Mouse (Mus musculus) kidney, postnatal 10 days (tissue): ENCODE measurements around the gene Ppp1r12c.

Experiments
- DNase-seq: peaks from one replicate; pipeline ENCODE4 v3.0.0; 2021; ENCODE audit warnings: mixed read lengths

The Ppp1r12c gene

DNA sequence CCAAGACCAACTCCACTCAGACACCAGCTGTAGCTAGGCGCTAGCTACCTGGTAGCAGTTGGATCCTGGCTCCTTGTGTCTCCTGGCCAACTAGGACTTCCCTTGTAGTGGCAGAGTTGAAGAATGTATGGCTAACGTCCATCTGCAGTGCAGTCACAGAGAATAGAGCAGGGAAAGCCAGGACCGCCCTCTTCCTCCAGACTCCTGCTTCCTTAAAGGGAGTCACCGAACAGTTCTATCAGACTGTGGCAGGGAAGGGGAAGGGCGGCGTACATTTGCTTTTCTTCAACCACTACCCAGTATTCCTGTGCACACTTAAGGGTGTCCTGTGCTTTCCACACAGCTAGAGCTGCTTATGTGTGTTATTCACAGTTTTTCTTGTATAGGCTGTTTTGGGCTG lies 10.2 kb downstream of the Ppp1r12c start:
- peak; percentile 47 for DNase-seq

DNA sequence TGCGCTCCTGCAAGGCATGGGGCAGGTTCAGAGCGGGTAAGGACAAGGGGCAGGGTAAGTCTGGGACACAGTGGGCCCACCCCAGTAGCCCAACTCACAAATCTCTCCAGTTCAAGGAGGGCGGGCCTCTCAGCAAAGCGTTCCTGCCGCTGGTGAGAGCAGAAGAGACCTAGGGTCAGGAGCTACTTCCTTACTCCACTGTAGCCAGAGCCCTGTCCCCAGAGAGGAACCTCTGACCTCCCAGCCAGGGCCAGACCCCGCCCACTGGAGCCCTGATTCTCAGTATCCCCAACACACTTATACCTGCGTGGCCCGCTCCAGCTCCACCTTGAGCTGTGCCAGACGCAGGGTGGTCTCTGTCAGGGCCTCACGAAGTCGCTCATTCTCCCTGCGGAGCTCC lies 19.2 kb downstream of the Ppp1r12c start:
- no peak for DNase-seq

DNA sequence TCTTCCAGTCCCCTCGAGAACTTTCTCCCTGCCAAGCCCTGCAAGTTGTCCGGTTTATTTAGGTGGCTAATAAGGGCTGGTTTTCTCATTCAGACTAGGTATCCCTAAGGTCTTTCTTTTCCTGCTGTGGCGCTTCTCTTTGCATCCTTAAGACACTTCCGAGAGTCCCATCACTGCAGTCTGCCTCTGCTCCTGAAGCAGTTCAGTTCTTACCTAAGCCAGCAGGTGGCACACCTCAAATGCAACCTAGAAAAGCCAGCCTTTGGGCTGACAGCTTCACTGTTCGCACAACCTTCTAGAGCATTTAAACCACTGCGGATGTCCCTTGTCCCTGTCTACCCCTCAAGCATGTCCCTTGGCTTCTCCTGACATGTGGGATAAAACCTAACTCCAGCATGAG lies 21.8 kb downstream of the Ppp1r12c start:
- peak; percentile 64 for DNase-seq

DNA sequence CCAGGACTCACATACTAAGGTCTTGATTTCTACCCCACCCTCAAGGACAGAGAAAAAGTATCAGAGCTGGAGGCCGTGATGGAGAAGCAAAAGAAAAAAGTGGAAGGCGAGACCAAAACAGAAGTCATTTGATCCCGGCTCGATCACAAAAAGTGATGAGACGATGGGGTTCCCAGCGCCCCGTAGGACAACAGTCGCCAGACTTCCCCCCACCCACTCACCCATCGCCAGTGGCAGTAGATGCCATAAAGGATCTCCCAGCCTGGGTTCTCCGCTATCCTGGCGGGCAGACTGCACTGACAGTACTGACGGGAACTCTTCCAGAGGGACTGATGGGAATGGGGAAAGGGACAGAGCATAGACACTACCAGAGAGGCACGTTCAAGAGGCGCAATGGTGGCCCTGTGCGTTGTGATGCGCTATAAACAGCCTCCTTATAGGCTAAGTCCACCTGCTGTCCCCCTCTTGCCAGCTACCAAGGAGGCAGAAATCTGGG lies 22.6 kb downstream of the Ppp1r12c start:
- DNase-seq: no peak

DNA sequence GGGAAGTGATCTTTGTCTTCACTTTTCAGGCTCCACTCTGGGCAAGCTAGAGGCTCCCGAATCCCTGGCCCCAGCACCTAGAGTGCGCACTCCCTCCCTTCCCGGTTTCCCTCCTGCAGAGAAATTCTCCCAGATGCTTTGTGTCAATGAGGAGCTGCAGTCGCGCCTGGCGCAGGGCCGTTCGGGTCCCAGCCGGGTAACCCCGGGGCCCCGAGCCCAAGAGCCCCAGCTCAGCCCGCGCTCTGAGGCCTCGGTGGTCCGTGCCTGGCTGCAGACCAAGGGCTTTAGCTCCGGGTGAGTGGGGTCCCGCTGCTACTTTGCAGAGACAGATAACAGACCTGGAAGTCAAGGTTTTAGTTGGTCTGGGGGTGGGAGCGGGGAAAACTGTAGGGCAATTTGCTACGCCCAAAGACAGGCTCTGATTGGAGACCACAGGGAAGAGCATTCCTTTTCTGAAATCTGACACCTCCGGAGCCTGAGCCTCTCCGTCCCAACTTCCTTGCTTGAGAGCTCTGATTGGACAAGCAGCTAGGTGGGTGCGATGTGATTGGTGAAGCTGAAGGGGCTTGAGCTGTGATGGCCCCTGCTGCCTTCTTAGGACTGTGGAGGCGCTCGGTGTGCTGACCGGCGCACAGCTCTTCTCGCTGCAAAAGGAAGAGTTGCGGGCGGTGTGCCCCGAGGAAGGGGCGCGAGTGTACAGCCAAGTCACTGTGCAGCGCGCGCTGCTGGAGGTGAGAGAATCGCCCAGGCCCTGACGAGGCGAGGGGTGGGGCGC lies 23.3 kb downstream of the Ppp1r12c start:
- peak; percentile 87 for DNase-seq

DNA sequence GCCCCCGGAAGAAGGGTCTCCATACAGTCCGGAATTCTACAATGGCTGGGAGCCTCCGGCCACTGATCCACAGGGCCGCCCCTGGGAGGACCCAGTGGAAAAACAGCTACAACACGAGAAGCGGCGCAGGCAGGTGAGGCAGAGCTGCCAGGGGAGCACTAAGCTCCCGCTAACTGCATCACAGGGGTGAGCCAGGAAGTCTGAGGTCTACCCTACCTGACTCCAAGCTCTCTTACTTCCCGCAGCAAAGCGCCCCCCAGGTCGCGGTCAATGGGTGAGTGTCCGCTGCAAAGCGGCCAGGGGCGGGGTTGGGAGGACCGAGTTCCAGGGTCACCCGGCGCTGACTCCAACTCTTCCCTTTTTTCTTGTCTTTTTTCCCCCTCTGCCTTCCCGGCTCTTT lies 27.5 kb downstream of the Ppp1r12c start:
- DNase-seq: no peak

DNA sequence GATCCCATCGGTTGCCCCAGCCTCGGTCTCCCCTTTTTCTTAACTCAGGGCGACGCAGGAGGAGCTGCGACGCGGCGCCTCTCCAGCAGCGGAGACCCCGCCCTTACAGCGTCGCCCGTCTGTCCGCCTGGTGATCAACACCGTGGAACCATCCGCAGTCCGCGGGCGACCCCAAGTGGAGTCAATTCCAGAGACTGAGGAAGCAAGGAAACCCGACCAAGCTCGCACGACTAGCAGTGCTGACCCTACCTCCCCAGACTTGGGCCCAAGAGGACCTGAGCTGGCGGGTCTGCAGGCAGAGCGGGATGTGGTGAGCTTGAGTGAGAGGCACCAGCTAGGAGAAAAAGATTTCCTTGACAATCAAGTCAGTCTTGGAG lies 30.3 kb downstream of the Ppp1r12c start:
- peak; percentile 94 for DNase-seq

DNA sequence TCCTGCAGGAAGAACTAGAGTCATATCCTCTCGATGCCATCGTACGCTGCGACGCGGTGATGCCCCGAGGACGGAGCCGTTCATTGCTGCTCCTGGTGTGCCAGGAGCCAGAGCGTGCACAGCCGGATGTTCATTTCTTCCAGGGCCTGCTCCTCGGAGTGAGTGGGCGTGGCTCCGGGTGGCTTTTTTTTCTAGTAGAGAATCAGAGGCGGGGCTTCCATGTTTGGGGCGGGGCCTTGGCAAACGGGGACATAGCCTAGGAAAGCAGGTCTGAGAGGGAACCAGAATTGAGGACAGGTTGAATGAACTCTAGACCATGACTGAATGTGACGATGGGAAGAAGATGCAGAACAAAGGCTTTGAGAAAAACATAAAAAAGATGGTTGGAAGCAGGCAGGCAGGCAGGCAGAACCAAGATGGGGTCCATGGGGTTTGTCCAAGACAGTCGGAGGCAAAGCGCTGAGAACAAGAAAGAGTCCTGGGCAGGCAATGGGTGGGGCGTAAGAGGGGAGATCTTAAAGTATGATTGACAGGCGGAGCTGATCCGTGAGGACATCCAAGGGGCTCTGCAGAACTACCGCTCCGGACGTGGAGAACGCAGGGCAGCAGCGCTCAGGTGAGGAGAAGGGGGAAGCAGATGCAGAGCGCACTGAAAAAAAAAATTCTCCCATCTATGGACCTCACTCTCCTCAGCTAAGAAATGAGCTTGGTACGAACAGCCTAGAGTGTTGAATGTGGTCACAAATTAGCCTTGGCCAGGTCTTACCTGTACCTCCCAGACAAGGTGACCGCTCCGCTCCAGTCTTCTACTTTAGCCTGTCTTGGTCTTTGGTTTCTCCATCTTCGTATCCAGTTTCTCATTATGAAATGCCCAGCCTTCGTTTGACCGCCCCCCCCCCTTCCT lies 31.0 kb downstream of the Ppp1r12c start:
- DNase-seq: peak; percentile 86

DNA sequence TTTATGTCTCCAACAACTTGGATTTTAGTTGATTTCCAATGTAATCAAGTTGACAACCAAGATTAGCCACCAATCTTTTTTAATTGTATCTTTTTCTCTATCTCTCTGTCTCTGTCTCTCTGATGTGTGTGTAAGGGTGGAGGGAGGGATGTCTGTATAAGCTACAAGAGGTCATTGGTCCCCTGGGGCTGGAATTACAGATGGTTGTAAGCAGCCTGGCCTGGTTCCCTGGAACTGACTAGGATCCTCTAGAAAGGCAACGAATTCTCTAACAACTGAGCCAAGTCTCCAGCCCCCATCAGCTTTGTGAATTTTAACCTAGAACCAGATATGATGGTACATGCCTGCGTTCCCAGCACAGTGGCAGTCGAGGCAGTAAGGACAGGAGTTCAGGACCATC lies 33.7 kb downstream of the Ppp1r12c start:
- DNase-seq: no peak

DNA sequence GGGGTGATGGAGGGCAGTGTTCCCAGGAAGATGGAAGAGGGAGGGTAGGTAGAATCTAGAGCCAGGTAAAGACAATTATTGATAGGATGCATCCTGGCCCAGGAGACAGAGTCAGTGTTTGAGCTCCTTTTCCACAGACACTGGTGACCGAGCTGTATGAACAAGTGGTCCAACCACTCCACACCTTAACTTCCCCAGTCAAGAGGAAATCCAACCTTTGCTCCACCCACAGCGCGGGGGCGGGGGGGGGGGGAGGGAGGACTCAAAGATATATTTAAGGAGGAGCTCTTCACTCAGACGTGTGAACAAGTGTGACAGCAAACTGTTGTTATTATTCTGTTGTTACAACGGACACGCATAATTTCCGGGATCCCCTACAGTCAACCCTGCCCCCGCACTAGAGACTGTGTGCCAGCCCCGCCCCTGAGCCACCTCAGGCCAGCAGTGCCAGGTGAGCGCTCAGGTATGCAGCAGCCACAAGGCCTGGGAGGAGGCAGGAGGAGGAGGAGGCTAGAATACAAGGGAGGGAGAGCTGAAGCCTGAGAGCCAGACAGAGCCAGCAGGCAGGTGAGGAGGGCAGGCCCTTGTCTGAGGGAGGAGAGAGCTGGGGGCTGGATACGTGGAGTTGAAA lies 37.2 kb downstream of the Ppp1r12c start:
- peak; percentile 72 for DNase-seq

DNA sequence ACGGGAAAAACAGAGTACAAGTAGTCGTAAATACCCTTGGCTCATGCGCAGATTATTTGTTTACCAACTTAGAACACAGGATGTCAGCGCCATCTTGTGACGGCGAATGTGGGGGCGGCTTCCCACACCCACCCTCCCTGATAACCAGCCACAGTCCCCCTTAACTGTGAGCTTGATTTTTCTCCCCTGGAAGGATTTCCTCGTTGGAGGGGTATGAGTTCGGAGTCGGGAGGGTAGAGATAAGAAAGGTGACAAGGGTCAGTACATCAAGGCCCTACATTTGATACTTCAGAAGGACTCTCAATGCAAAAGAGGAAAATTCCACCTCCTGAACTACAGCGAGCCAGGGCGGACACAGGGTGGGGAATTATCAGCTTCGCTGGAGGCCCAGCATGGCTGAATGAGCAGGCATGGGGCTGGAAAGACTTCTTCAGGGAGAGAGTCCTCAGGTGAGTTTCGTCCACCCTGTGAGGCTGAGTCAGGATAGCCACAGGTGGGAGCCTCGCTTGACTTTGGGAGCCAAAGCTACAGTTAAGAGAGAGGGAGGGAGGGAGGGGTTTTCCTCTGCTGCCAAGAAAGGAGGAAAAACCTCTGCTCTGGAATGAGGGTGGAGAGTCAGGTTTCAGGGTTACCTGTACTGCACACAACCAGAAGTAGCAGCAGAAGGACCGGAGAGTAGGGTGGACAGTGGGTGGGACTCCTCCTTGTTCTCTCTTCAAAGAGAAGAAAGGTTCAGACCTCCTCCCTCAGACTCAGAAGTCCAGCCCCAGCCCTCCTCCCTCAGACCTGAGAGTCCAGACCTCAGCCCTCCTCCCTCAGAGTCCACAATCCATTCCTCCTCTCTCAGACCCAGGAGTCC lies 40.7 kb downstream of the Ppp1r12c start, which contains the start of gene Eps8l1:
Gene Eps8l1, plus strand, starts transcription at position 99 of the 859 bp plus-strand sequence.
- DNase-seq: peak; percentile 10

DNA sequence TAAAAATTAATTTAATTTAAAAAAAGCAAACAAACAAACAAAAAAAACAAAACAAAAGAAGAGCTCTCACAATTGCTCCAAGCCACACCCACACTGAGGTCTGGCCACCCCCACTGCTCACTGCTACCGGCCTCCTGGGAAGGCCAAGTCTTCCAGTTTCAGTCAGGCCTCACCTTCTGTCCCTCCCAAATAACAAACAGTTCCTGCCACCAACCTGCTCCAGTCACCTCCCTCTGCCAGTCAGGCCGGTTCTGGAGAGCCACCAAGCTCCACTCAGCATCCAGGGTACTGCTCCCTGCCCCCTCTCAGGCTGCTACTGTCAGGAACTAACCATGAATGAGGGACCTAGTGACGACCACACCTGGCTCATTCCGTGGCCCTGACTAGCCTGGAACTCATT lies 48.8 kb downstream of the Ppp1r12c start:
- no peak for DNase-seq

DNA sequence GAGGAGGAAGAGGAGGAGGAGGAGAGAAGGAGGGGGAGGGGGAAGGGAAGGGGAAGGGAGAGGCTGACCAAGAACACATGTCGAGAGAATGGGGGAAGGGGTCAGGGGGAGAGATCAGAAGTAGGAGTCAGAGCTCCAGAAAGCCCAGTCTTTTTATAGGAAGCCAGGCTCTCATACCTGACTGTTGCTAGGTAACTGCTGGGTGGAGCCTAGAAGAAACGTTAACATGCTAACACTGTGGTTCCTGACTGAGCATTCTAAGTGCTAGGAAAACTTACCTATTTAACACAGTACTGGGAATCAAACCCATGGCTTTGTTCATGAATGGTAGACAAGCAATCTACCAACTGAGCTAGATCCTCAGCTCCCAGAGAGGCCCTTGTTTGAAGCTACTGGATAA lies 52.3 kb downstream of the Ppp1r12c start:
- DNase-seq: no peak

DNA sequence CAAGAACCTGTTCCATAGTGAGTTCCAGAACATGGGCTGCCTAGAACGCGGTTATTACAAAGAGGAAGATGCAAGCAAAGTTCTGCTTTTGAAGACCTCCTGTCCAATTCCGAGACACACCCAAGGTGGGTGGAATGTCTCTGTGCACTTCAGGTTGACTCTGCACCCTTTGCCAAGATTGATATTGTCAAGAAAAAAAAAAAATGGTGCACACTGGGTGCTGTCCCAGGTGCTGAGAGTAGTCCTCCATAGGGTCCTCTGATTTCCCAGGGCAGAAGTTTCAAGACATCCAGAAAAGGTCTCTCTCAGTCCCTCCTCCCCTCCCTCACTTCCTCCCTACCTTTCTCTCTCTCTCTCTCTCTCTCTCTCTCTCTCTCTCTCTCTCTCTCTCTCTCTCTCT lies 53.0 kb downstream of the Ppp1r12c start:
- DNase-seq: no peak

DNA sequence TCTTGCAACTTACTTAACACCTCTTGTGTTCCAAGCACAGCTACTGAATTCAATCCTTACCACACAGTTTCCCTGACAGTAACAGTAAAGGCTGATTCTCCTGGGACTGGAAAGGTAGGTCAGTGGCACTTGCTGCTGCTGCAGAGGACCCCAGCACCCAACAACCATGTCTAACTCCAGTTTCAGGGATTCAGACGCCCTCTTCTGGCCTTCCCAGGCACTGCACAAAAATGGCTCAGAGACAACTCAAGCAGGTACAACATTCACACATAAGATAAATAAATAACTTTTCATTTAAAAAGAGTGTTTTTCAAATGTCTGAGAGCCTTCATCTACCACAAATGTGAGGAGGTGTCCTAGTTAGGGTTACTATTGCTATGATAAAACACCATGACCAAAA lies 54.3 kb downstream of the Ppp1r12c start:
- no peak for DNase-seq

DNA sequence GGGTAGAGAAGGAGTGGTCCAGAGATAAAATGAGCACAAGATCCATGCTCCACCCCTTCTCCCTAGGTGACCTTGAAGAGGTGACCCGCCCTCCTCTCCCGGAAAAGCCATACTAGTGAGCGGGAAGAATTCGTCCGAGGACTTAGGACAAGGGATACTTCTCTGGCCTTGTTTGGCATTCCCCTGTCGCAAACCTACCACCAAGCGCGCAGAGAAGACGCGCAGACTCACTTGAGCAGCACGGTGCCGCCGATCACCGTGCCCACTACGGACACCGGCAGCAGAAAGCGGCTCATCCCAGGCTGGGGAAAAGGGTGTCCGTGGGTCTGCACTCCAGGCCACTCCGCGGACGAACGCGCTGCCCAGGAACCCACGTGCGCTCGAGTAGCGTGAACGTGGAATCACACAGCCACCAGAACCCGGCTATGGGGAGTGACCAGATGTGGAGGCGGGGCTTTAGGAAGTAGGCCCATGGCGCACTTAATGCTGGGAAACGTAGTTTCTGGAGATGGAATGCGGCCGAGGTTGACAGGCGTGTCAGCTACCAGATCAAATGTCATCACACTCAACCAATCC lies 56.2 kb downstream of the Ppp1r12c start, which contains the start of gene Rdh13:
Gene Rdh13, minus strand, starts transcription at position 434 of the 576 bp plus-strand sequence.
- DNase-seq: peak; percentile 92

DNA sequence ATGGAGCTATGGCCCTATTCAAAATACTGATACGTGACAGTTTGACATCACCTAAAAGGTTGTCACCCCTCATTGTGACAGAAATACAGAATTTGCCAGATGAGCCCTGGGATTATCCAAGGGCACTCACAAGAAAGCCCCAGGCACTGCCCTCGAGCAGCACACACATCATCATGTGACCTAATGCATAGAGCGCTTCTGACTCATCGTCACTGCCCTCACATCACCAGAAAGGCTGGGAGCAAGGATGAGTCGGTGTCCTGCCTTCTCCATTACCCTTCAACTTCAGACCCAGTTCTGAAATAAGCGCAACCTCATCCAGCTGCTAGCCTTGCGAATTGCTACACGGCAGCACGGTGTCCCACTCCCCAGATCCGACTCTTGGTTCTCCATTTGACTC lies 60.9 kb downstream of the Ppp1r12c start:
- no peak for DNase-seq

DNA sequence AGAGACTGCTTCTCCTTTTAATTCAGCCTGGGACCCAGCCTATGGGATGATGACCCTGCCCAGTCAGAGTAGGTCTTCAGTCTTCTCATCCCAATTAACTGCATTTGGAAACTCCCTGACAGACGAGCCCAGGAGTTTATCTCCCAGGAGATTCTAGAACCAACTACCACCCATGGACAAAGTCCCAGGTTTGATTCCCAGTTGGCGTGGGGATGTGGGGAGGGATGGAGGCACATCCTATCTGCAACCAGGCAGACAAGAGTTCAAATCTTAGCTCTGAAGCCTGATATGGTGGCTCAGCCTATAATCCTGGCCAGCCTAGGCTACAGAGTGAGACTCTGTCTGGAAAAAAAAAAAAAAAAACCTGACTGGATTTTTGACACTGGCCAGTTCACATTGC lies 63.8 kb downstream of the Ppp1r12c start:
- DNase-seq: peak; percentile 2

DNA sequence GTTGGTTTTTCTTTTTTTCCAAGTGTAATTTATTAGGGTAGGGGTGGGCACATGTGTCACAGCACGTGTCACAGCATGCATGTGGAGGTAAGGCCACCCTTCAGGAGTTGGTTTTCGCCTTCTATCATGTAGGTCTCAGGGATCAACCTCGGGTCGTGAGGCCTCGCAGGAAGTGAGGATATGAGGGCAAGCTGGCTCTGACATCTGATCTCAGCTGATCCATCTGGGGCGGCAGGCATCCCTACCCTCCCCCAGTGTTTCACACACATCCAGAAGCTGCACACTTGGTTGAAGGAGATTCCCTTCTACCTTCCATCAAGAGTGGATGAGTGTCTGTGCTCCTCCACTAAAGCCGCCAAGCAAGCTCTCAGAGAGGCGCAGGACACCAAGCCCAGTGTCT lies 69.5 kb downstream of the Ppp1r12c start:
- no peak for DNase-seq

DNA sequence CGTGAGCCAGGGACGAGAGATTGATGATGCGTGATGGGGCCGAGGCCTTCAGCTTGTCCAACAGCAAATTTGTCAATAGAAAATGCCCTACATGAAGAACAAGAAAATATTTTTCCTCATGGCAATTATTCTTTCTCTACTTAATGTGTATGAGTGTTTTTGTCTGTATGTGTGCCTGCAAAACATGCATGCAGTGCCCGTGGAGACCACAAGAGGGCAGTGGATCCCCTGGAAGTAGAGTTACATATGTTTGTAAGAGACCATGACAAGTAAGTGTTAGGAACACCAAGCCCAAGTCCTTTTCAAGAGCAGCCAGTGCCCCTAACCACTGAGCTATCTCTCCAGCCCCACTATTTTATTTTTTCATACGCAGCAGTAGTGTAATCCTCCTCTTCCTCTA lies 69.9 kb downstream of the Ppp1r12c start:
- DNase-seq: peak; percentile 88
